Mouse (Mus musculus): ENCODE measurements around the gene Sorl1. TPM values are rescaled to one million over a fixed set of nuclear protein-coding genes. Genes with fewer than 3 reads are reported as not detected.

Gene Sorl1
- polyA plus RNA-seq (2012; rRNA removed): 43.9 and 48.7 TPM in 2 replicates

GRCm38 (mm10) chr9:42123713-42124576, at the start of gene Sorl1:
TSS of gene Sorl1 (minus strand) at chr9:42124297.

Other genes starting within 250 kb of the Sorl1 start
- 30.0 and 40.2 TPM in 2 replicates for gene Sc5d, start 140.0 kb upstream of the Sorl1 start, polyA plus RNA-seq (2012; rRNA removed)